Mouse (Mus musculus) embryo, embryonic 11 days (tissue): Measurements from ENCODE around the gene S100a2.

Source experiments
- DNase-seq: peaks from one replicate; pipeline ENCODE4 v3.0.0-alpha.2; 2015

Gene S100a2

DNA sequence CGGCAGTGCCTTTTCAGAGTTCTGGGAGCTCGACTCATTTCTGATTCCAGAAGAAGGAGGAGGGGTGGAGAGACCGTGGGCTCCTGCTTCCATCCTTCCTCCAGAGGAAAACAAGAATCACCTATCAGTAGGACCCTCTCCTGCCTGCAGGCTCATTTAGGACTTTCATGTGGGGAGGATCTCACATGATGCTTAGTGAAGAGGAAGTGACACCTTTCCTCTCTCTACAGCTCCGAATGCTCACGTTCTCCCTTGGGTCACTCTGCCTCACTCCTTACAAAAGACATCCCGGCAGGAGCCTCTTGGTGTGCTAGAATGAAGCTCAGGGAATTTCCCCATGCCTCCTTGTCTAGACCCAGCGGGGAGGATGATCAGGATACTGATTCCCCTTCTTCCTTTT is 31.5 kb downstream of the S100a2 start:
- no peak for DNase-seq

DNA sequence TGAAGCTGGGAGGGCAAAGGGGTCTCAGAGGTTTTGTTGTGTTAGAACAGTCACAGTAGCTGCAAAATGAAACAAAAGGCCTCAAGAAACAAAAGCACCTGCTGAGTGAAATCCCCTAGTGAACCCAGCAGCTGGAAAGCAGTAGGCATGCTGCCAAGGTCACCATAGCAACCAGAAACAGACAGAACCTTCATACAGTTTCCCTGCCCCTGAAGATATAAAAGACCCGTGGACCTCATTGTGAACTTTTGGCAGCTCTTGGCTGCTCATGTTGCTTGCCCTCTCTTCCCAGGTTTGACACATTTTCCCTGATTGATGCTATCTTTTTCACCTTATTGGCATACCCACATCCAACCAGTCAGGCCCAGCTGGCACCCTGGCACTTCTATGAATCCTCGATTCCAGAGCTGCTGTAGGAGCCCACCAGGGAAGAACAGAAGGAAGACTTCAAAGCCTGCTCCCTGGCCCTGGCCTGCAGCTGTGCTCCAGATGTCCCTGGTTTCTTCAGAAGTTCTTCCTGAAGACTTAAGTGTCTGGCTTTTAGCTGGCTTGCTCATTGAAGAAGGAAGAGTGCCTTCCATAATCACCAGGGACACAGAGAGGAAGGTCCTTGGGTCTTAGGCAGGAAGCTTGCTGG is 33.5 kb downstream of the S100a2 start:
- peak; percentile 51 for DNase-seq

DNA sequence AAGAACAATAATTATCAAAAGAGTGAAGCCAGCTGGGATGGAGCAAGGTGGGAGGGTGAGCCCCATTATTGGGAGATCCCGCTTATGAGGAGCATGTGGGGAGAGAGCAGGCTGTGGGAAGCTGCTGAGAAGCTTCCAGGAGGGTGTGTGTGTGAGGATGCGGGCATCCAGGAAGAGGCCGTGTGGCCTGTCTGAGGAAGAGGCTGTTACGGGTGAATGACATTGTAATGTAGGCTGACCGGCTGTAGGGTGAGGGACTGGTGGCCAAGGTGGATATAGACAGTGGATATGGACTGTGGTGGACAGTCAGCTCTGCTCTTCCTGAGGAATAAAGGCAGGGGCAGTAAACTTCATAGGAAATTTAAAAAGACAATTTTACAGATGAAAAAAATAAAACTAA is 35.4 kb downstream of the S100a2 start:
- DNase-seq: no peak

DNA sequence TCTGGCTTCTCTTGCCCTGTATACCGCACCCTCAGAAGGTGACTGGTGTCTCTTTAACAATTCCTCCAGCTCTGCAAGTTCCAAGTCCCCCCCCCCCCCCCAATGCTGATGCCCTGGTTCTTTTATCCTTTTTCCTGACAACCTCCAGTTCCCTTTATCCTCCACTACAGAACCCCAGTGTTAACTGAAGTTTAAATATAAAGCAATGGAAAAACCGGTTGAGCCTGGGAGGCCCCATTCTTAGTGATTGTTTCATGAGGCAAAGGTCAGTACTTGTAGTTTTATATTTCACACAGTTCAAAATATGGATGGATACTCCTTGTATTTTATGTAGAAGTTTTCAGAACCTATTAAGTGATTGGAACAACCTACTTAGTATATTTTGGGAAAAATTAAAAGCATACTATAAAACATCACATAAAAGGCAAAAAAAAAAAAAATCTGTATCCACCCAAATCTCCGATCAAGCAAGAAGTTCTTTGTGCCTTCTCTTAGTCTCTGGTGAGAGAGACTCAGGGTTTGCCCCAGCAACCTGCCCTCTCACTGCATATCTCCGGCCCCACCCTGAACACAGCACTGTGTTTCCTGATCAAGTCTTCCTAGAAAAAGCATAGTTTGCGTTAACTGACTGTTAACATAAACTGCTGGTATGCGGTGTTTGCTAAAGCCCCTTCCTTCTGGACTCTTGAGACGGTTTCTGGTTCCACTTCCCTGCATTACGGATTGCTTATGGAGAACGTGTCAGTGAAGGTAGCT is 36.4 kb downstream of the S100a2 start:
- DNase-seq: no peak

DNA sequence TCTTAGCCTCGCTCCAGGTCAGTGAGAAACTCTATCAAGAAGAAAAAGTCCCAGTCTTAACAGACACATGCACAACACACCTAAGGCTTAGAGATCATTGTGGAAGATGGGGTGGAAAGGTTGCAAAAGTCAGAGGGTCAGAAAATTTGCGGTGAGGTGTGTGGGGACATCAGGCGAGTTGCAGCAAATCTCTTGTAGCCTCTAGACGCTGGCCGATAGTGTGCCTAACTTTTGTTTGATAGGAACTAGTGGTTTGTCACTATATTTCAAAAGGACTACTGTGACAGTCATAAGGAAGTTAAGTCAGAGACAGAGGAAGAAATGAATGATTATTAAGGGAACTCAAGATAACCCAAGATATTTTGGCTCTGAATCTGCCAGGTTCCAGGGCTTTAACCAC is 37.3 kb downstream of the S100a2 start:
- DNase-seq: no peak

DNA sequence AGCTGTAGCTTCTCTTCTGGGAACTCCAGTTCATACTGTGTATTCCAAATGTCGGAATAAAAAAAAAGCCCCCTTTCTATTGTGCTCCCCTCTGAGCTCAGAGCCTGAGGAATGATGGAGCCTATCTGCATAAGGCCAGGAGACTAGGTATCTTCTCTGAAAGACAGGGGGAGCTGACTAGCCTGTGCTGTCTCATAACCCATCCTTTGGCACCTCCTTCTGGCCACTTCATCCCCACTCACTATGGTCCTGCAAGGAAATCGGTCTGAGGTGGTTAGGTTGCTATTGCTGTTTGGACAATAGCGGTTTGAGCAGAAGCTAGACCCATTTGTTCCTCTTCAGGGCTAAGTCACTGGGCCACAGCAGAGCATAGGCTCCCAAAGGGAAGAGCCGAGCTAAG is 37.8 kb downstream of the S100a2 start:
- no peak for DNase-seq

DNA sequence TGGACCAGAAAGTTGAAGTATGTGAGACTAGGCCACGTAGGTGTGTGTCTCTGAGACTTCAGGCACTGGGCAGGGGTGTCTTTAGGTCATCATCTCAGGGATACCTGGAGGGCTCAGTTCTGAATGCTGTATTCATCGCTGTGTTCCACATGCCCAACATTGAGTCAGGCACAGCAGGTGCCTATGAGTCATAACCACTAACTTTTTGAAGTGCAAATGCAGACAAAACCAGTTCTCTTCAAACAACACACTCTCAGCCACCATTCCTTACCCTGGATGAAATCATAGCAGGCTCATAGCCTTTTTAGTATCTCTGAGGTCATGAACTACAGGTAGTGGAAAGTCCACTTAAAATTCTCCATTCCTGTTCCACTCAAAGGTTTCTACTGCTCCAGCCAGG is 39.3 kb downstream of the S100a2 start:
- DNase-seq: no peak

DNA sequence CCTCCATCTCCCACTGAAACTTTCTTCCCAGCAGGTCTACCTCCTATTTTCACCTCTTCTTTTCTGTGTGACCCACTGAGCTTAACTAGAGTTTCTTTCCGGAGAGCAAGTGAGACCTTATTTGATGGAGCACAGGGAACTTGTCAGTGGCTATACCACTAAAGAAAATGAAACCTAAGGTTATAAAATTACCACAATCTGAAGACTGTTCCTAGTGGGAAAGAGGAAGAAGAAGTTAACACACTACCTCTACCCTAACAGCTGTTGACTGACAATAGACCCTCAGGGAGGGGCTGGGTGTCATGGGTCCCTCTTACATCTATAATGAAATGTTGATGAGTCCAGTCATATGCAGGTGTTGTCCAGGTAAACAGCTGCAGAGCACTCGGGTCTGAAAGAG is 41.9 kb downstream of the S100a2 start:
- DNase-seq: no peak

DNA sequence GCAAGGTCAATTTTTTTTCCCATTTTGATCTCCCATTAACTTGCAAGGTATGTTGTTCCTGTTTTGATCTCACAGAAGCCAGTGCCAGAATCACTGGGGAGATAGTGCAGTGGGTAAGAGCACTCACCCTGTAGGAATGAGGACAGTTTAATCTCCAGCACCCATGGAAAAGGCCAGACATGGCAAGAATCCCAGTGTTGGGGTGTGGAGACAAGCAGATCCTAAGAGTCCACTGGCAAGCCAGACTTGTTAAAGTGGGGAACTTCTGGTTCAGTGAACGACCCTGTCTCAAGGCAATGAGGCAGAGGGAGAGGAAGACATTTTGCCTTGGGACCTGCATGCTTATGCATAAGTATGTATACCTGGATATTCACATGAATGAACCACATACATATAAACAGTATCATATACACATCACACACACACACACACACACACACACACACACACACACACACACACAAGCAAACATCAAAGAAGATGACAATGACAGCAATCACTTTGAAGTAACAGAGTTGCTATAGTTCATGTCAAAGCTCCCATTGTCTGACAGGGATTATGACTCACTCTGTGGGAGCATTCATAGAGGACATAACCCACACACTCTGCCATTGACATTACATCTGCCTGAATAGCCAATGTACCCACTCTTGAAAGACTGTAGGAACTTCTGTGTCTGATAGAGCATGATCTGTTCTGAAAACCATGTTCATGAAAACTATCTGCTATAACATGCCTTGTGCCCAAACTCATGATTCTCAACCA is 48.6 kb downstream of the S100a2 start:
- no peak for DNase-seq

DNA sequence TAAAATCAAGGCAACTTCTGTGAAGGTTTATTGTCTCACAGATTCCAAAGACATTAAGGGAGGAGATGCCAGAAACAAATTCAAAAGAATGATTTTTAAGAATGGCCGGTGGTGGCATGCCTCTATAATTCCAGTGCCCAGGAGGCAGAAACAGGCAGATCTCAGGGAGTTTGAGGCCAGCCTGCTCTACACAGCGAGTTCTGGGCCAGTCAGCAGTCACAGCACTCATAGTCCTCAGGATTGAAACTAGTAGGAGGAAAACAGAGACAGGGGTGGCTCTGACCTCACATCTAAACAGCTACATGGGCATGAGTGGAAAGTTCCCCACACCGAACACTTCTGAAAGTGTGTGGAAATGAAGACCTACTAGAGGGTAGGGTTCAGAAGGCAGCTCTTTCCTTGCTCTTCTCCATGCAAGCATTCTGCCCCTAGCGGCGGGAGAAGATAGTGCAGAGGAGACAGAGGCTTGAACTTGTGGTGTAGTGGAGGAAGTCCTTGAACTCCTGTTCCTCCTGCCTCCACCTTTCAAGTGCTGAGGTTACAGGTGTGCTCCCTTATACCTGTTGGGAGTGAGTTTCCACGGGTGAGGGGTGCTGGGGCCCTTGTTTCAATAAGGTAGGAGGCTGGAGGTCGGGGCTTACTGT is 49.6 kb downstream of the S100a2 start:
- peak; percentile 36 for DNase-seq

DNA sequence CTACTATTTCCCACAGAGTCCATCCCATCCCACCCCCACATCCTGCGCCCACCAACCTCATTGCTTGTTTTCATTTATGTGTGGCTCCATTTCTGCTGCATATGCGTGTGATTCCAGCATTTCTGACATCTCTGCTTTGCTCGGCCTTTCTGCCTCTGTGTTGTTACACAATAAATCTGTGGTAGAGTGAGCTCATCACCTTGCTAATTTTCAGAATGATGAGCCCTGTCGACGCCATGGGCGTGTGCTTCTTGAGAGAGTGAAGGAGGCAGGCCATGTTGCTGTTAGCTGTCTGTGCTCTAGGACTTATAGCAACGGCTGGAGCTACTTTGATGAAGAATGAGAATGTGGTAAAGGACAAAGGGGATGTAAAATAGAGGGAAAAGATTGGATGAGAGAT is 50.9 kb downstream of the S100a2 start:
- no peak for DNase-seq
